Mouse (Mus musculus) kidney, adult 2 months (tissue): Measurements from ENCODE around the gene Icmt. TPM values are rescaled to one million over a fixed set of nuclear protein-coding genes. Genes with fewer than 3 reads are reported as not detected.

Source experiments
- DNase-seq: peaks from one replicate; pipeline ENCODE4 v3.0.0; 2021
- H3K27ac ChIP-seq: fragments of 200-500 bp; 2 replicates; pipeline ENCODE4 v1.5.1; 2012; ENCODE audit warnings: low read depth, low read length, control low read depth, inconsistent platforms; ENCODE audit not compliant: insufficient read depth
- H3K27me3 ChIP-seq: fragments of 200-500 bp; replicated peaks from 2 replicates; pipeline ENCODE4 v1.6.1; 2012; ENCODE audit warnings: mild to moderate bottlenecking, moderate library complexity, low read length, inconsistent platforms; ENCODE audit not compliant: control insufficient read depth, insufficient read depth
- H3K36me3 ChIP-seq: fragments of 200-500 bp; 2 replicates; pipeline ENCODE4 v1.6.1; 2012; ENCODE audit warnings: mild to moderate bottlenecking, moderate library complexity, low read length, inconsistent platforms; ENCODE audit not compliant: control insufficient read depth, insufficient read depth
- H3K4me1 ChIP-seq: fragments of 200-500 bp; 2 replicates; pipeline ENCODE4 v1.6.1; 2011; ENCODE audit warnings: low read length; ENCODE audit not compliant: control insufficient read depth, insufficient read depth
- H3K4me3 ChIP-seq: fragments of 200-500 bp; 2 replicates; pipeline ENCODE4 v1.5.1; 2011; ENCODE audit warnings: mild to moderate bottlenecking, low read depth, low read length, control low read depth; ENCODE audit not compliant: insufficient read depth
- CTCF ChIP-seq: fragments of 200-500 bp; conservative IDR thresholded peaks from 2 replicates; pipeline ENCODE4 v1.5.1; 2011; ENCODE audit warnings: low read depth, mild to moderate bottlenecking, control low read depth, low read length, moderate library complexity, mixed read lengths; ENCODE audit not compliant: insufficient read depth, insufficient read length
- POLR2A ChIP-seq: fragments of 200-500 bp; IDR thresholded peaks from one replicate; pipeline ENCODE4 v1.6.1; 2011; ENCODE audit warnings: low read depth, low read length, control low read depth
- WGBS: fragments of 180-500 bp; shearing (Covaris S2); methylation state at CpG from one replicate; pipeline ENCODE4 v1.1.7; 2018; 5-methylcytosine and 5-hydroxymethylcytosine counted together
- polyA plus RNA-seq: library from polyadenylated mRNA; depleted of rRNA; stranded (reverse); fragments of >200 nt; gene quantifications from 2 replicates; pipeline ENCODE4 v1.2.3, GENCODE M21; 2012

Icmt gene
- polyA plus RNA-seq, 1 experiment, result 31.2 TPM

DNA sequence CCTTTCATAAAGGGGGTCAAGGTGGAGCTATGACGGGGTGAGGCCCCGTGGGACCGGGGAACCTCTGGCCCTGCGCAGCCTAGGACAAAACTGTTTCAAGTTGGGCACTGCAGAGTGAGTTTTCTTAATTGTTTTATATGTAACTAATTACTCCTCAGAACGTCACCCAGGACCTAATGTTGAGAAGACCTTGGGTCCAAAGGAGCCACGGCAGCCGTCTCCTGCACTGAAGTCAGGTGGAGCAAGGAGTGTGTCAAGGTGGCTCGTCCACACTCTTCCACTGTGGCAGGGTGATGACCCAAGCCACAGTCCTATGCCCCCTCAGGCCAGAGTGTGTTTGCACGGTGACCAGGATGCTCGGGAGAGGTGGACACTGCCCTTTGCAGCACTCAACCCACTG is 6.1 kb downstream of the Icmt start:
- no peaks in the 10 kb centered on the region for H3K27me3 ChIP-seq
- H3K4me1 ChIP-seq, result peaks cover 10% of the 10 kb centered on the region
- no peaks in the 10 kb centered on the region for H3K36me3 ChIP-seq
- H3K27ac ChIP-seq, result no peak overlapping the region
- peak; percentile 83 for DNase-seq
- TF ChIP-seq POLR2A (no peak), CTCF (no peak)
- 41% methylated on average over 10 of the region's 10 CpGs for WGBS
- H3K4me3 ChIP-seq, result no peak overlapping the region

- DNase-seq, result no peak
- 92% methylated on average over 6 of the region's 6 CpGs for WGBS
- H3K4me3 ChIP-seq, result no peak overlapping the region
- no peaks in the 10 kb centered on the region for H3K27me3 ChIP-seq
- no peak overlapping the region for H3K27ac ChIP-seq
- H3K4me1 ChIP-seq, result peaks cover 10% of the 10 kb centered on the region
- TF ChIP-seq POLR2A (no peak), CTCF (no peak)
- no peaks in the 10 kb centered on the region for H3K36me3 ChIP-seq
Measured at GRCm38 (mm10) chr4:152304685-152305084, 7.7 kb downstream of the Icmt start.

DNA sequence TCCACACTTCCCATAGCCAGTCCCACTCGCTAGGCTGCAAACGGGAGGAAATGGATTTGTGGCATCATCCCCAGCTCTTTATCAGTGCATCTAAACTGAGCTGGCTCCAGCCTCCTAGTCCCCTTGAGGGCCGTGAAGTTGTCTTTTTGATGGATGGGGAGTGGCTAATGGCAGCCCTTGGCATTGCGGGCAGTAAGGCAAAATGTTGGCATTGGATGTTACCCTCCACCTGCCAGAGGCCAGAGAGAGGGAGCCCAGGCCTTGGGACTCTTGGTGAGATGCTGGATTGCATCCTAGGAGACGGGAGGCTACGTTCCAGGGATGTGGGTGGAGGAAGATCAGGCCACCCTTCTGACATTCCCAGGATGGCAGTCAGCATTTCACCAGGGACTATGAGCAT is 9.0 kb downstream of the Icmt start:
- Histone ChIP-seq H3K4me1 (peaks cover 10% of the 10 kb centered on the region), H3K27ac (no peak overlapping the region), H3K27me3 (no peaks in the 10 kb centered on the region), H3K36me3 (no peaks in the 10 kb centered on the region), H3K4me3 (no peak overlapping the region)
- 76% methylated on average over 6 of the region's 6 CpGs for WGBS
- no peak for DNase-seq
- TF ChIP-seq POLR2A (no peak), CTCF (no peak)

- DNase-seq, result no peak
- Histone ChIP-seq H3K27ac (no peak overlapping the region), H3K36me3 (no peaks in the 10 kb centered on the region), H3K4me1 (peaks cover 8% of the 10 kb centered on the region), H3K27me3 (no peaks in the 10 kb centered on the region), H3K4me3 (no peak overlapping the region)
- TF ChIP-seq POLR2A (no peak), CTCF (no peak)
- WGBS, result 84% methylated on average over 9 of the region's 9 CpGs
Measured at GRCm38 (mm10) chr4:152307542-152307941, 10.5 kb downstream of the Icmt start.

DNA sequence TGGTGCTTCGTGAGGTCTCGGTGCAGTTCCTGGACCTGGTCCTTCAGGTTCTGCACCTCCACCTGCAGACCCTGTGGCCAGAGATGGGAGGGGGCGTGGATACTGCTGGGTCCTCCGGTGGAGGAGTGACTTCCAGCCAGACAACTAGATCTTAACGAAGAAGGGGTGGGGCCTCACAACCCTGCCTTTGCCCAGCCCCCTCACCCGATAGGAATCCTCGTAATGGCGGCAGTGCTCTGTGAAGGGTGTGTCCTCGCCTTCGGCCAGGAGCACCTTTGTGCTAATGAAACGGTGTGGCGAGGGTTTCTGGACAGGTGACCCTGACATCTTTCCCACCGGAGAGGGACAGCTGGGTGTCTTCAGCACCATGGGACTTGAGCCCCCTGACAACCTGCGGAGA is 15.2 kb downstream of the Icmt start:
- WGBS, result 14% methylated on average over 14 of the region's 14 CpGs
- H3K27ac ChIP-seq, result no peak overlapping the region
- H3K4me3 ChIP-seq, result no peak overlapping the region
- no peaks in the 10 kb centered on the region for H3K36me3 ChIP-seq
- H3K27me3 ChIP-seq, result no peaks in the 10 kb centered on the region; the same call in 1 of the 2 replicates
- peaks cover 5% of the 10 kb centered on the region; the same call in 1 of the 2 replicates for H3K4me1 ChIP-seq
- no peak for DNase-seq
- no peak for TF ChIP-seq POLR2A
- no peak for TF ChIP-seq CTCF

DNA sequence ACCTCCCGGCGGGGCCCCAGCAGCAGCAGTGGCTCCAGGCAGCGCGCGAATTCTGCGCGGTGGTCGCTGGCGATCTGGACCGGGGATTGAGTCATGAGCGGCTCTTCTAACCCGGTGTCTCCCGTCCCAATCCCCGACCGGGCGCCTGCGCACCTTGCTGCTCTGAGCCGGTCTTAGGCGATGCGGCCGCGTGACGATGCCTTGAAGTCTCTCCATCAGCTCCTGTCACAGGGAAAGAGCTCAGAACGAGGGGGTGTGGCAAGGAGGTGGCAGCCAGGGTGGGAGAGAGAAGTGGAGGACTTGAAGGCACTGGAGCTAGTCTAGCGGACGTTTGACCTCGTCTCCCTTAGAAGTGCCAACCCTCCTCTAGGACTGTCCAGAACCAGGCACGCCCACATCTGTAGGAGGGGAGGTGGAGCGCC is 16.2 kb downstream of the Icmt start:
- Histone ChIP-seq H3K27me3 (no peaks in the 10 kb centered on the region; the same call in 1 of the 2 replicates), H3K36me3 (no peaks in the 10 kb centered on the region), H3K27ac (no peak overlapping the region), H3K4me1 (peaks cover 5% of the 10 kb centered on the region; the same call in 1 of the 2 replicates), H3K4me3 (peak overlapping the region; percentile 22; the same call in 1 of the 2 replicates)
- TF ChIP-seq CTCF, result no peak
- DNase-seq, result peak; percentile 22
- WGBS, result under 1% methylated on average over 29 of the region's 29 CpGs

DNA sequence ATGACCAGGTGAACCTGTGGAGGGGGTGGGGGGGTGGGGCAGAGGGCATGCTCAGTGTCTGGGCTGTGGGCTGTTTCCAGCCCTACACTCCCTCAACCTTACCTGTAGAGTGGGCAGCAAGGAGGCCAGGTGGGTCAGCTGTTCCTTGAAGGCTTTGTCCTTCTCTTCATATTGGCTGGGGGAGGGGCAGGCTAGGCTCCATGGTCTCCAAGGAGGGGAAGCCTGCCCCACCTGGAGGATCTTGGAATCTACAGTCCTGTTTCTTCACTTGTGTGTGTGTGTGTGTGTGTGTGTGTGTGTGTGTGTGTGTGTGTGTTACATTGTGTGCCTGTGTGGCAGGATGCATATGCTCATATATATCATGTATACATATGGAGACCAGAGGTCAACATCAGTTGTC is 16.9 kb downstream of the Icmt start:
- Histone ChIP-seq H3K36me3 (no peaks in the 10 kb centered on the region), H3K27me3 (no peaks in the 10 kb centered on the region; the same call in 1 of the 2 replicates), H3K4me3 (no peak overlapping the region), H3K4me1 (peaks cover 6% of the 10 kb centered on the region), H3K27ac (no peak overlapping the region)
- no peak for TF ChIP-seq POLR2A
- TF ChIP-seq CTCF, result no peak; the same call in 1 of the 2 replicates
- peak; percentile 23 for DNase-seq
